Mouse (Mus musculus) bone marrow, adult 2 months (tissue): ENCODE data around the gene Tcea2.

Experiments
- CTCF ChIP-seq: fragments of 200-500 bp; IDR thresholded peaks from 2 replicates; pipeline ENCODE4 v1.5.1; 2011; ENCODE audit warnings: low read length, control low read depth; ENCODE audit not compliant: control insufficient read depth, insufficient read depth
- POLR2A ChIP-seq: fragments of 200-500 bp; IDR thresholded peaks from 2 replicates; pipeline ENCODE4 v1.6.1; 2011; ENCODE audit warnings: low read depth, mild to moderate bottlenecking, control low read depth, low read length, borderline replicate concordance; ENCODE audit not compliant: control insufficient read depth

DNA sequence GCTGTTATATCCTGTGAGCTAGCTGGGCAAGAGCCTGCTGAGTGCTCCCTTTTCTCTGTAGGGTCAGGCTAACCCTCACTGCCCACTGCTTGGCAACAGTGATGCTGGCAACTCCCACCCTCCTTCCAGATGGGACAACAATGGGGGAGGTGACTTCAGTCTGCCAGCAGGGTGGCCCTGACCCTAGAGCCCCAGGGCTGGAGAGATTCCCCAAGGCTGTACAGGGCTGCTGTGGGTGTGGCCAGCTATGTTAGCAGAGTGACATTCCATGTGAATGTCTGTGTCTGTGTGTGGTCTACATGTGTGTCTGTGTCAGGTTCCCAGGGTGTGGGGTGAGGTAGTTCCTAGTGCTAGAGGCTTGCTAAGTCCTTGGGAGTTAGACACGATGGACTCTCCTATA, 6.6 kb upstream of the Tcea2 start:
- TF ChIP-seq CTCF (no peak), POLR2A (no peak)
